Mouse (Mus musculus) CH12F3 (cell line): ENCODE results near the gene Pde4d.
"Not testable (repeated sequence)": the region's sequence is repeated elsewhere in the genome, so short reads cannot be mapped to it uniquely, and the experiment has no call there.

Source experiments
- in situ Hi-C: fragments of 300-500 bp; cut with MboI; formaldehyde crosslinking; loops from 2 replicates; pipeline ENCODE4 v1.14.3; 2020; ENCODE audit warnings: low sequenced_read_pairs

Gene Pde4d

GRCm38 (mm10) chr13:109899442-109900428 lies 1450.0 kb downstream of the Pde4d start:
- in situ Hi-C loops: no loop called here

DNA sequence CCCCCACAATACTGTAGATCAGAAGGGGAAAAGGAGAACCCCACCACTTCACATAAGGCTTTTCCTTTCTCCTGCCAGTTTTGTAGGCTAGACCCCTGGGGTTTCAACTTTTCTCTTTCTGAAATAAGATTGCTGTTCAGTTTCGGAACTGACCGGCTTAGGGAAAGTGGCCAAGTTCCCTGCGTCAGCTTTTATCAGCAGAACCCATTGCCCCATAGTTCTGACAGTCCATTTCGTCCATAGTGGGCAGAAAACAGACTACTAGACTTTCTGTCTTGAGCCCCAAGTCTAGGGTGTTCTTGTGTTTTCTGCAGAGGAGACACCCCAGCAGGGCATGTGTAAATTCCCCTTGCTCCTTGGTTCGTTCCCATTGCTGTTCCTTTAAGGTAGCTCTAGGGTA lies 1452.1 kb downstream of the Pde4d start:
- in situ Hi-C loops: no loop called here

- in situ Hi-C loops: not testable (repeated sequence)
These were observed 1452.7 kb downstream of the Pde4d start for GRCm38 (mm10) chr13:109902460-109902854.

DNA sequence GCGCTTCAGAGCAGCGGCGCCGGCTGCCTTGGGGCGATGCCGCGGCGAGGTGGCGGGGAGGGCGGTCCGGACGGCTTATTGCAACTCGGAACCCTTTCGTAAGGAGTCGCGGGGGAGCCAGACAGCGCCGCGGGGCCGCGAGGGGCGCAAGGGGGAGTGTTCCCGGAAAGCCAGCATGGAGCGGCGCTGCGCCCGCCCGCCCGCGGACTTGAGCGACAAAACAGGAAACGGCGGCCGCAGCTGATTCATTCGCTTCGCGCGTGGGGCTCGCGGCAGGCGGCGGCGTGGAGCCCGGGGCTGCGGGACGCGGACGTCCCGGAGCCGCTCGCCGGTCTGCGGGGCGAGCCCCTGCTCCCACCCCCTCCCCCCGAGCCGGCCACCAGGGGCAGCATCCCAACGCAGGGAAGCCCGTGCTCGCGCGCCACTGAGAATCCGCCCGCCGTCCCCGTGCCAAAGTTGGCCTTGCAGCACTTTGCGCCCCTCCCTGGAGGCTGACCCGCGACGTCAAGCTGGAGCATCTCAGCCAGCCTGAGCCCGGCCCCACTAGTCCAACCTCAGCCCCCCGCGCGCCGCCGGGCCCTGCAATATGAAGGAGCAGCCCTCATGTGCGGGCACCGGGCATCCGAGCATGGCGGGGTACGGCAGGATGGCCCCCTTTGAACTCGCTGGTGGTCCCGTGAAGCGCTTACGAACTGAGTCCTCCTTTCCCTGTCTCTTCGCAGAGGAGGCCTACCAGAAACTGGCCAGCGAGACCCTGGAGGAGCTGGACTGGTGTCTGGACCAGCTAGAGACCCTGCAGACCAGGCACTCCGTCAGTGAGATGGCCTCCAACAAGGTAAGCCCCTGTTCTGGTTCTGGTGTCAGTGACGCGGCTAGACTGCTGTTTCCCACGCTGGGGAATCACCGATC lies 1453.4 kb downstream of the Pde4d start:
- in situ Hi-C loops: no loop called here

DNA sequence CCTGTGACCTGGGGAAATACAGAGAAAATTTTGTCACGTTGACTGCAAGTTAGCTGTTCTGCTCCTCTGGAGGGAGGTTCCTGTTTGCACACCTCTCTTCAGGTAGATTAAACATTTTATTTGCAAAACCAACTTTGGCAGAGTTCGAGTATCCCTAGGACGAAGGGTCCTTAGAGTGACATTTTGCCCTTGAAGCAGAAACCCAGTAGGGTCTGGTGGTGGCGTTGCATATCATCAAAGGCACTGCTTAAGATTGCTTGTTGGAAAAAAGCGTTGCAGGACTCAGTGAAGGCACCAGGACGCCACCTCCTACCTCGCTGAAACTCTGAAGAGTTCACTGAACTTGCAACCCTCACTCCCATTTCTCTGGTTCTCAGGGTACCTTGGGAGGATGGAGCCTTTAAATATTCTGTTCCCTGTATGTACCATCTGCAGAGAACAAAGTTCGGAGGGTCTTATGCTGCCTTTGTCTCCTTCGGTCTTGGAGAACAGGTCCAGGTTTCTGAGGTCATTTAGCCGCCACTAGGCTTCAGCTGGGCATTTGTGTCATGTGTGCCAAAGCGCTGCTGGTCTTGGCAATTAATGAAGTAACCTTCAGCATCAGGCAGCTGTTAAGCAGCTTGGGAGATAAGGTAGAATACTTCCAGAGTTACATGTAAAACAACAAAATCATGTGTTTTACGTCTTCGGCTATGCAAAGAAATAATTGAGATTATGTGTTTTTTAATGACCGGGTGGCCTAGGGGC lies 1454.2 kb downstream of the Pde4d start:
- in situ Hi-C loops: no loop called here

DNA sequence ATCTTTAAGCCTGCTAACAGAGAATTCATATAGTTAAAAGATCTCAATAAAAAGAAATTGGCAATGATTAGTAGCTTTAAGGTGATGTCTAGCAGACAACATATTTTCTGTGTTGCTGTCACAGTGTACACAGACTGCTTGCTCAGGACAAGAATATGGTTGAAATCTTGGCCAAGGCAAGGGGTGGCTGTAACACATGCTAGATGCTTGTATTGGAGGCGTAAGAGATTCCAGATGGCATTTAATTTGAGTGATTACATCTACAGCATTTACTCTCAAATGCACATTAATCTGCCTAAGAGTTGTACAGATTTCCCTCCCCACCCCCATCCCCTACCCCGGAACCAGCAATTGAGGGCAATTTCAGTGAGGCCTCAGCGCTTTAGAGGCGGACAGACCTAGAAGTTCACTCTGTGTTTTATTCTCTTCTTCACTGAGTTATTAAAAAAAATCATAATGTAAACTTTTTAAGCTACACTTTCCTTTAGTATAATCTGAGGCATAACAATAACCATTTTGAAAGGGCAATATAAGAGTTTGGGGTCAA lies 1456.7 kb downstream of the Pde4d start:
- in situ Hi-C loops: no loop called here

DNA sequence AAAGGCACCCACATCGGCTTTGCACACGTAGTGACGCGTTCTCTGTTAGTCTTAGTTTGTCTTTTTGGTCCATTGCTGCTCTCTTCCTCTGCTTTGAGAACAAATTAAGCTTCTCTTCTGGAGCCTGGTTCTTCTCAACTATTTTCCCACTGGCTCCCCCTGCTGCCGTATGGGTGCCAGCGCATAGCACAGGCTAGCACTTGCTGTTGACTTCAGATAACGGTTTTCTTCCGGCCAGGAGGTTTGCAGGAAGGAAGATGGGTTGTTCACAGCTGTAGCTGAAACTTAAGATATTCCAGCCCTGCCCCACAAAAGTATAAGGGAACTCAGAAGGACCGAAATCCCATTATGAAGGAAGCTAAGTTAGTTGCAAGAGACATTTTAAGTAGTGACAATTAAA lies 1457.9 kb downstream of the Pde4d start:
- in situ Hi-C loops: no loop called here

GRCm38 (mm10) chr13:109908386-109908785 lies 1458.6 kb downstream of the Pde4d start:
- in situ Hi-C loops: no loop called here

DNA sequence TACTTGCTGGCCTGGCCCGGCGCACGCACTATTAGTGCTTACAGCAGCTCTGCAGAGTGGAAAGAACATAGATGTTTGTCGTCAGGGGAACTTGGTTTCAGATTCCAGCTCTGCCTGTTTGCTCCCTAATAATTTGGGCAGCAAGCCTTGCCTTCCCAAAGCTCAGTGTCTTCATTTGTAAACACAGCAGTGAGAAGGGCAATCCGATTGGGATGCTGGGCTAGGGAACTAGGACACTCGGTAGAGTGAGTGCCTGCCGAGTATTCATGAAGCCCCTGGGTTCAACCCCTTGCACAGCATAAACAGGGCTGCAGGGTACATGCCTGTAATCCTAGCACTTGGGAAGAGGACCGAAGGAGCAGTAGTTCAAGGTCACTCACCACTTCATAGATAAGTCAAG lies 1459.4 kb downstream of the Pde4d start:
- in situ Hi-C loops: no loop called here

DNA sequence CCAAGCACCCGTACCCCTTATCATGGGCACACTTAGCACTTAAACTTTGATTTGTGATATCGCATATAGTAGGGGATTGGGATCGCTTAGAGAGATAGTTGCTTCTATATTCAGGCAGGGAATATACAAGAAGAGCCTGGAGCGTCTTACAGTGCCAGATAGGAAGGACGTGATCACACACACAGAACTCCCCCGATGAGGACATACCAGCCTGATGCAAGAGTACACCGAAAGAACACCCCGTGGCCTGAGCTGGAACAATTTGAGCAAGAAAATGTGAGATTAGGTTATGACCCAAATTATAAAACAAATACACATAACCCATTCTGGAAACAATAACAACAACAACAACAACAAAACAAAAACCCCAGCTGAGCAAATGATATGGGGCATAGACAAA lies 1461.2 kb downstream of the Pde4d start:
- in situ Hi-C loops: no loop called here

DNA sequence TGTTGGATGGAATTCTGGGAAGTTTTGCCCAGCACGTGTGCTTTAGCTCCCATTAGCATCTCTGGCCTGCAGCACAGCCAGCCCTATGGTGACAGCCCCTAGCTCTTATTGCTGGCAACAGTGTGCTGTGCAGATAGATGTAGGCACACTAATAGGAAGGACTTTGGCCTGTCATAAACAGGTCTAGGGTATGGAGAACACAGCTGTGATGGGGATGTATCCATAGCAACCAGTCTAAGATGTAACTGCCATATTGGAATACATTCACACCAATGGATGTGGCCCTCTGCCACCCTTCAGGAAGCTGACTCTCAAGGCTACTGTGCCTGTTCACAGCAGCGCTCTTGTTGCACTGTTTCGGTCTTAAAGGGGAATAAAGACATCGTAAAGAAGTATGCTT lies 1462.9 kb downstream of the Pde4d start:
- in situ Hi-C loops: no loop called here

- in situ Hi-C loops: no loop called here
These were observed 1464.5 kb downstream of the Pde4d start for GRCm38 (mm10) chr13:109914246-109914645.

GRCm38 (mm10) chr13:109914846-109915245 lies 1465.1 kb downstream of the Pde4d start:
- in situ Hi-C loops: no loop called here

GRCm38 (mm10) chr13:109915501-109915900 lies 1465.8 kb downstream of the Pde4d start:
- in situ Hi-C loops: no loop called here

- in situ Hi-C loops: no loop called here
These were observed 1466.2 kb downstream of the Pde4d start for GRCm38 (mm10) chr13:109915964-109916363.

DNA sequence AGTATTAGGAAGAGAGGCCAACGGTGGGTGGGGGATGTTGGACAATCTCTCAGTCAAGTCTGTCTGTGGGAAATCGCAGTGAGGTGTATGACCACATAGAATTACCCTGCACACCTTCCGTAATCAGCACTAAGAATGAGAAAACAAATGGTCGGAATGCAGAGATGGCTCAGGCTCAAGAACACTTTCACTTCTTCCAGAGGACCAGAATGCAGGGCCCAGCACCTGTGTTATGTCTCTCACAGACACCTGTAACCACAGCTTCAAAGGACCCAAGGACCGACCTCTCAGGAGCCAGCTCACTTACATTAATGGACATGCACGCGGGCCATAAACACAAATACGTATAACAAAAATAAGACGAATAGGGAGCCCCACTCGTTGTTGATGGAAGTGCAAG lies 1467.8 kb downstream of the Pde4d start:
- in situ Hi-C loops: no loop called here

DNA sequence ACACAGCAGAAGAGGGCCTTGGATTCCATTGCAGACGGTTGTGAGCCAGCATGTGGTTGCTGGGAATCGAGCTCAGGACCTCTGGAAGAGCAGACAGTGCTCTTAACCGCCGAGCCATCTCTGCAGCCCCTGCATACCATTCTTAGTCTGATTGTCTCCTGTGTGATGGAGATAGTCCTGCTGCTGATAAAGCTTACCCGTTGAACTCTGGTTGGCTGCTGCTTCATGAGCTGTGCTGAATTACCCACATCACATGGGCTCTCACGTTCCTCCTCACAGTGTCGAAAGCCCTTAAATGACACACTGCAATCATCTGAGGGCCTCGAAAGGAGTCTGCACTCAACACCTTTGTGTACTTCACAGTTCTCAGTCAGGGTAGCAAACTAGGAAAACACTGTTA lies 1468.9 kb downstream of the Pde4d start:
- in situ Hi-C loops: no loop called here

GRCm38 (mm10) chr13:109920256-109920655 lies 1470.5 kb downstream of the Pde4d start:
- in situ Hi-C loops: no loop called here

DNA sequence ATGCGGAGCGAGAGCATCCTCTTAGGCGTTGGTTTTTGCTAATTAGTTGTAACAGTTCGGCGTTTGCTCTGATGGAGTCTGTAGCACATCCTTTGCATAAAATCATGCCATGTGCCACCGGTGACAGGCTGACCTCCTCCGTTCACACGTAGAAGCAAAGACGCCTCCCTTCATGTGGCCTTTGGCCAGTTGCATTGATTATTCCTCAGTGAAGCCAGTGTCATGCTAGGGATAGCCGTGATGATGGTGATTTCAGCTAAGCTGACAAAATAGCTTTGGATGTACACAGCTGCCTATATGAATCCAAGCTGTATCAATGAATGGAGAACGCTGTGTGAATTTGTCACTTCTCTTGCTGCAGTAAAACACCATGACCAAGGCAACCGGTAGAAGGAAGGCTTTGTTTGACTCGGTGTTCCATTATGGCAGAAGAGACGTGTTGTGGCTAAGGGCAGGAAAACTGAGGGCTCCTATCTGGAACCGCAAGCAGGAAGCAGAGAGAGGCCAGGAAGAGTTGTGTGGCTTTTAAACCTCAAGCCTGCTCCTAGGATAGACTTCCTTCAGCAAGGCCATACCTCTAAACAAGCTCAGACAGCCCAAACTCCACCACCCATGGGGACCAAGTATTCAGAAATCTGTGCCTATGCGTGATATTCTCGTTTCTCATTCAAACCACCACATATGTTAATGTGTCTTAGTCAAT lies 1471.7 kb downstream of the Pde4d start:
- in situ Hi-C loops: no loop called here

GRCm38 (mm10) chr13:109922228-109922627 lies 1472.5 kb downstream of the Pde4d start:
- in situ Hi-C loops: no loop called here
